Mouse (Mus musculus) left cerebral cortex, adult 11 months (tissue): Measurements from ENCODE around the gene Agap1.

ENCODE experiments used
- DNase-seq: peaks from one replicate; pipeline ENCODE4 v3.0.0; 2022; ENCODE audit warnings: low spot score

Agap1 gene

DNA sequence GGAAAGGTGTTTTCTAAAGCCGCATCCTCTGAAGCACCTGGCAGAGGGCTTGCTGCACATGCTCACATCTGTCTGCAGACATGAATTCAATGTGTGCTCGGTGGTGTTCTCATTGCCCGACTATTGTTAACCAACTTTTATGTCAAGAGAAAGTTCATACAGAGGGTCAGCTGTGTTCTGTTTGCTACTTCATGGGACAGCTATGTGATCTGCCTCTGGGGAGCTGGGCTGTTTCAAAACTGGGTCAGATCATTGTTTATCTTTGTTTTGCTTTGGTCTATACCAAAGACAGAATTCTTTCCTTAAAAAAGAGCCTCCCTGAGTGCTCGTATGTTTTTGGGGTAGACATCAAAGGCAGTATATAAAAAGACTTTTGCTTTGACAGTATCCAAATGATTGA, 89.5 kb downstream of the Agap1 start:
- DNase-seq = no peak

GRCm38 (mm10) chr1:89545099-89545498, 90.5 kb downstream of the Agap1 start:
- no peak for DNase-seq

DNA sequence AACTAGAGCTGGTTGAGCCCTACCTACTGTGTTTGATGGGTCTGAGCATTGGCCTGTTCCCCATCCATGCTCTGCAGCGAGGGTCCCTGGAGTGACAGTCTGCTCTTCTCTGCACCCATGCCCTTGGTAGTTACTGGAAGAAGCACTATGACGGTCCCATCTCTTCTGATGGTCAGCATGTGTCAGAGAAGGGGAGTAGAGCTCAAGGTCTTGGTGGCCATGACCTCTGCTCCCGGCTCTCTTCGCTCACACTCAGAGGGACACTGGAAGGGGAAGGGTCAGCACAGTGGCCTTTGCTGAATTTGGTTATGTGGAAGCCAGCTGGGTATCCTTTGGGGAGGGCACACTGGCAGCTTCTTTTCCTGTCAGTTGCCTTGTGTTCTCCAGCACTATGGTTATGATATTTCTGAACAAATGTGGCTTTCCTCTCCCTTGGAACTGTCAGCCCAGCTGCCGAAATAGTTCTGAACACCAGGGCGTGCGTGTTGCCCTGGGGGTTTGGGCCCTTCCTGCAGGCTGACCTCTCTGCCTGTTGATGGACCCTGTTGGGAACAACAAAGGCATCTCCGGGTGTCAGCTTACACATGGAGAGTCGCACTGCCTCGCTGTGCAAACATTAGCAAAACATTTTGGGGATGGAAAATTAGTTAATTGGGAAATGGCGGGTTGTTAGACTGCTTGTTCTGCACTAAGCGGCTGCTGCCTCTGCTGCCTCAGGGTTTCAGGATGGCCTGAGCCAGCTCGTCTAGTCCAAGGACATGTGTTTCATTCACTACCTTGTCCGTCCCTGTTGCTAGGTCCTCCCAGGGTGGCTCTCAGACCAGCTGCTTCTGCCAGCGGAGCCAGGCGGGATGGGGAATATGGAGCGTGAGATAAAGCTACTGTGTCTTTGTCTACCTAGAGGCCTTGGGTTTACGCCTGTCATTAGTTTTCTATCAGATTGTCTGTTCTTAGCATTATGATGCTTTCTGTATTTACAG, 93.2 kb downstream of the Agap1 start:
- DNase-seq = no peak

GRCm38 (mm10) chr1:89550061-89550869, 95.7 kb downstream of the Agap1 start:
- DNase-seq = no peak

- no peak for DNase-seq
Measured at GRCm38 (mm10) chr1:89552470-89552869, 97.9 kb downstream of the Agap1 start.

GRCm38 (mm10) chr1:89553791-89554190, 99.2 kb downstream of the Agap1 start:
- DNase-seq = no peak

DNA sequence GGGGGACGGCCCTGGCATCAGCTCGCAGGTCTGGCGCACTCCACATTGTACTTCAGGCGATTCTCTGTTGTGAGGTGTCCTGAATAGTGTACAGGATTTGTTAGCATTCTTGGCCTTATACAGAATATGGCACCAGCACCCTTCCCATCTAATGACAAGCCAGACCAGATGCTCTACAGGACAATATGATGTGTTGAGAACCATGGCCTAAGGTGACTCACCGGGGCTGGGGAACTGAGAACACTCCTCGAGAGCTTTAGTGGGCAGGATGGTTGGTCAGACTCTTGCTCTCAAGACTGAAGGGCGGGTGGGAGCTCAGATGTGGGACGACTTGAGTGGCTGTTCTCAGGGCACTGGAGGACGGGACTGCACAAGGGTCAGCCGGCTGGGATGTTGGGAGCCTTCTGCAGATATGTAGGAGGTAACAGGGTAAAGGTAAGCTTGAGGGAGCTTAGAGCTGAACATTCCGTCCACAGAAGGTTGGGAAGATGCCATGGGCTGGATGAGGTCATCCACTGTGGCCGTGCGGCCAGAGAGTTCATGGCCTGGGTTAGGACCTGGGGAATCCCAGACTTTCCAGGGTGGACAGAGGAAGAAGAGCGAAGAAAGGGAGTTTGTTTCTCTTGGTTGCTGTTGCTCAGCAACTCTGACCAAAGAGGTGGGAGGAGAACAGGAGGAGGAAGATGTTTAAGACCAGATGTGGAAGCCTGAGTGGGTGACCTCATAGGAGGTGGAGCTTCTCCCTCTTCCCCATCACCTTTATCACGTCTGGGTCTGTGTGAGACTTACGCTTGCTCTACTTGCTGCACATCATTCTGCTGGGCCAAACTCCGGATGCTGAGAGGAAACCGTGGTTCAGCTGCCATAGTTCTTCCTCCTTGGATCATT, 100.6 kb downstream of the Agap1 start:
- DNase-seq = no peak

DNA sequence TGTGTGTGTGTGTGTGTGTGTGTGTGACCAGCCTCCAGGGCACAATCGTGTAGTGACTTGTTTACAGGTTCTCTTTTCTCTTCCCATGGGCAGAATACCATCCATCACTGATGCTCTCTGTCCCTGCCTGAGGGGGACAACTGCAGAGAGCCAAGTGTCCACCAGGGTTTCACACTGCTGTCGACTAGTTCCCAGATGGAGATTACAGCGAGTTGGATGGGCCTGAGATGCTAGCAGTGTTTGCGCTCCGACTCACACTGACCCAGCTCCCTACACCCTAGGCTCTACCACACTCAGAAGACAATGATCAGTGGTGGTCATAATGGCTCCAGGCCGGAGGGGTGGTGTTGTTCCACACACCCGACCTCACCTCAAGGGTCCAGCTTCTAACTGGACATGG, 101.4 kb downstream of the Agap1 start:
- no peak for DNase-seq

DNA sequence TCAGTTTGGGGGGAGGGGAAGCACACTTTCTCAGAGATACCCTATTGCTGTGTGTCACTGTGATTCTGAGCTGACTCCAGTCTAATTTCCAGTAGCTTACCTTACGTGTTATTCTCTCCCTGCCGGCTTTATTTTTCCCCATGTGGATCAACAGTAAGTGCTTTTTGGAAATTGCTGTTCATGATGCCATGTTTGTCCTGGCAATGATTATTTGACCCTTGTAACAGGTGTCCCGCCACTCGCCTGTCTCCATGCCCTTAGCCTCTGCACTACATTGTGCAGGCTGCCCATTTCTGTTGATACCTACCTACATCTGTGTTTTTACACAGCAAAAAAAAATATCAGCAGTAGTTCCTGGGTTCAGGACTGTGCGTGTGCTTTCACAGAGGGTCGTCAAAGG, 102.8 kb downstream of the Agap1 start:
- no peak for DNase-seq

- DNase-seq = no peak
Measured at GRCm38 (mm10) chr1:89558080-89558479, 103.5 kb downstream of the Agap1 start.

DNA sequence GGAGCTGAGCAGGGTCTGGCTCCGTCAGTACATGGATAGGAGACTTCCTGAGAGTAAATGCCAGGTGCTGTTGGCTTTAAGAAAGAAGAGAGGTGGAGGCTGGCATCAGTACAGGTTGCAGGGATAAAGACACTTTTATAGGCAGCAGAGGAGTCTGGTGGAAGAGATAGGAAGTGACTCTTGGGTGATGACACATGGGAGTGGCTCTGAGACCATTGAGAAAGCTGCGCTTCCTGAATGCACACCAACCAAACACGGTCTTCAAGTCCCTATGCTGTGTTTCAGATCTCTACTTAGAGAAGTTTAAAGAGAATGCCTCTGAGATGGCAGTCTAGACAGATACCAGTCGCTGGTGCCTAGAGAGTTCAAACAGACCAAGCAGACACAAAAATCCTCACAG, 108.8 kb downstream of the Agap1 start:
- DNase-seq = no peak

GRCm38 (mm10) chr1:89566578-89567488, 112.2 kb downstream of the Agap1 start:
- no peak for DNase-seq

DNA sequence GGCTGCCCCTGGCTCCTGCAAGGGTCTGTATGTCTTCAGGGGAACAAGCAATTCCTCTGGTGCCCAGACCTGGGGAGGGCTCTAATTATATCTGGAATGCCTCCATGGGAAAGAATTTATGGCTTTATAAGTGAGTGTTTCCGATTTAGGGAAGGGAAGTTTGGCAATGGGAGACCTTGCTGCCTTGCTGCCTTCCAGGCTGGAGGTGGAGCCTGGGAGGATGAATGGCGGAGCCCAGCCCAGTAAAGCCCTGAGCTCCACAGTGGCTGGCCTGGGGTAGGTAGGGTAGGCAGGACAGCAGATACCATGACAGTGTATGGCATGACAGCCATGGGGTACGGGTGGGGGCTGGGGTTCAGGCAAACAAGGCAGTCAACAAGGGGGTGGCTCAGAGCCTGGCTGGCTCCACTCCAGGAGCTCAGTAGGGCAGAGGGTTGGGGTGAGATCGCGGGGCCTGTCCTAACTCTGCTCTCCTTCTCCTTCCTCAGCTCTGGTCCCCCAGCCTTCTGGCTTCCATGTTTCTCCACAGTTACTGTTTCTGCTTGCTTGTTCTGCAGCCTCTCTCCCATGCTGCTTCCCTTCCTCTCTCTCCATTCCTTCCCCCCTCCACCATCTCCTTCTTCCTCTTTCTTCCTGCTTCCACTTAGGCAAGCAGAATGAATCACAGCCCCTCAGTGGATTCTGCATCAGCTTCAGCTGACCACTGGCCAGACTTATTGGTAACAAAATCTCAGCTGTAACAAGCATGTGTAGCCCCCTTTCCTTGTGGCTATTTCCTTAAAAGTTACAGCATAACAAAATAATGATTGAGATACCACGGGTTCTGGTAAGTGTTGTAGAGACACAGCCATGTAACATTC, 114.2 kb downstream of the Agap1 start:
- DNase-seq = no peak

GRCm38 (mm10) chr1:89570522-89571299, 116.1 kb downstream of the Agap1 start:
- no peak for DNase-seq

GRCm38 (mm10) chr1:89573486-89573885, 118.9 kb downstream of the Agap1 start:
- no peak for DNase-seq

- no peak for DNase-seq
Measured at GRCm38 (mm10) chr1:89574941-89575890, 120.6 kb downstream of the Agap1 start.

- DNase-seq = no peak
Measured at GRCm38 (mm10) chr1:89576174-89576890, 121.7 kb downstream of the Agap1 start.
